Mouse (Mus musculus) embryonic facial prominence, embryonic 11.5 days (tissue): ENCODE measurements around the gene Mars2. TPM values are rescaled to one million over a fixed set of nuclear protein-coding genes. Genes with fewer than 3 reads are reported as not detected.

ENCODE experiments used
- ATAC-seq: fragments of 200-750 bp; cut with Nextera tagmentation; replicated peaks from 2 replicates; pipeline ENCODE4 v1.8.0; 2017; ENCODE audit warnings: low read depth; ENCODE audit not compliant: insufficient number of reproducible peaks, low FRiP score, low TSS enrichment
- DNase-seq: peaks from one replicate; pipeline ENCODE4 v3.0.0-alpha.2; 2015; ENCODE audit warnings: low spot score
- H3K27ac ChIP-seq: fragments of 300-500 bp; sonication (generic); replicated peaks from 2 replicates; pipeline ENCODE4 v1.5.1; 2014; ENCODE audit warnings: mild to moderate bottlenecking, low read depth, low read length, control low read depth
- H3K27me3 ChIP-seq: fragments of 300-500 bp; sonication (generic); 2 replicates; pipeline ENCODE4 v1.6.1; 2014; ENCODE audit warnings: mild to moderate bottlenecking, low read length, moderate library complexity, mixed read lengths; ENCODE audit not compliant: control insufficient read depth, insufficient read depth
- H3K36me3 ChIP-seq: fragments of 300-500 bp; sonication (generic); replicated peaks from 2 replicates; pipeline ENCODE4 v1.6.1; 2014; ENCODE audit warnings: low read depth, mild to moderate bottlenecking, low read length, moderate library complexity, mixed read lengths; ENCODE audit not compliant: control insufficient read depth, insufficient read depth
- H3K4me1 ChIP-seq: fragments of 300-500 bp; sonication (generic); 2 replicates; pipeline ENCODE4 v1.6.1; 2014; ENCODE audit warnings: low read length, mixed read lengths; ENCODE audit not compliant: control insufficient read depth, insufficient read depth
- H3K4me2 ChIP-seq: fragments of 300-500 bp; sonication (generic); 2 replicates; pipeline ENCODE4 v1.6.1; 2014; ENCODE audit warnings: low read depth, mild to moderate bottlenecking, control low read depth, low read length, moderate library complexity
- H3K4me3 ChIP-seq: fragments of 300-500 bp; sonication (generic); 2 replicates; pipeline ENCODE4 v1.5.1; 2014; ENCODE audit warnings: low read depth, low read length, control low read depth
- H3K9ac ChIP-seq: fragments of 300-500 bp; sonication (generic); replicated peaks from 2 replicates; pipeline ENCODE4 v1.6.1; 2014; ENCODE audit warnings: mild to moderate bottlenecking, control low read depth, low read length
- H3K9me3 ChIP-seq: fragments of 300-500 bp; sonication (generic); replicated peaks from 2 replicates; pipeline ENCODE4 v1.6.1; 2016; ENCODE audit warnings: mild to moderate bottlenecking, low read length, inconsistent platforms, mixed read lengths; ENCODE audit not compliant: control insufficient read depth
- WGBS: fragments of 180-500 bp; shearing (Covaris S2); extraction: QIAGEN DNeasy Blood & Tissue Kit; methylation state at CpG from one replicate; pipeline ENCODE4 v1.1.7; 2014; 5-methylcytosine and 5-hydroxymethylcytosine counted together
- polyA plus RNA-seq: library from polyadenylated mRNA; unstranded; fragments of >200 nt; fragmentation: Nextera tagmentation; extraction: Ambion mirVana; gene quantifications from 2 replicates; pipeline ENCODE4 v1.2.1, GENCODE M21; 2014

Mars2 gene
- polyA plus RNA-seq, 1 experiment from 2014 or later, result 2.4 TPM

DNA sequence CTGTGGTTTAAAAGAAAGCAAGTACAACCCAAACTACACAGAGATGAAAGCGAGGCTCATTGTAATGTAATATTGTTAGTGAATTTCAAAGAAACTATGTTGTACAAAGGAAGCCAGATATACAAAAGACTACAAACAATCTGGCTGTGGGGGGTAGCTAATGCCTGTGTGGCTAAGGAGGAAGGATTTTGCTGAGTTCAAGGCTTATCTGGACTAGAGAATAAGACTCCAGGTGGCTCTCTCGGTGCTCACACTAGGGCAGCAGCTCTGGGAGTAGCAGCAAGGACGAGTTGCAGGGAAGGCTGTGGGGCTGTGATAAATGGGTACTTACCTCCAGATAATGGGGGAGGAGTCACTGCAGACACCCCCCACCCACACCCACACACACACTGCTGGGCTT, 38.3 kb upstream of the Mars2 start:
- H3K9ac ChIP-seq, result no peak overlapping the region
- DNase-seq (no peak), ATAC-seq (no peak)
- H3K4me1 ChIP-seq, result no peaks in the 10 kb centered on the region
- H3K36me3 ChIP-seq, result no peaks in the 10 kb centered on the region
- H3K4me3 ChIP-seq, result no peak overlapping the region
- H3K9me3 ChIP-seq, result no peaks in the 10 kb centered on the region
- no peak overlapping the region for H3K4me2 ChIP-seq
- 44% methylated on average over 3 of the region's 3 CpGs for WGBS
- no peaks in the 10 kb centered on the region for H3K27me3 ChIP-seq
- H3K27ac ChIP-seq, result no peak overlapping the region

DNA sequence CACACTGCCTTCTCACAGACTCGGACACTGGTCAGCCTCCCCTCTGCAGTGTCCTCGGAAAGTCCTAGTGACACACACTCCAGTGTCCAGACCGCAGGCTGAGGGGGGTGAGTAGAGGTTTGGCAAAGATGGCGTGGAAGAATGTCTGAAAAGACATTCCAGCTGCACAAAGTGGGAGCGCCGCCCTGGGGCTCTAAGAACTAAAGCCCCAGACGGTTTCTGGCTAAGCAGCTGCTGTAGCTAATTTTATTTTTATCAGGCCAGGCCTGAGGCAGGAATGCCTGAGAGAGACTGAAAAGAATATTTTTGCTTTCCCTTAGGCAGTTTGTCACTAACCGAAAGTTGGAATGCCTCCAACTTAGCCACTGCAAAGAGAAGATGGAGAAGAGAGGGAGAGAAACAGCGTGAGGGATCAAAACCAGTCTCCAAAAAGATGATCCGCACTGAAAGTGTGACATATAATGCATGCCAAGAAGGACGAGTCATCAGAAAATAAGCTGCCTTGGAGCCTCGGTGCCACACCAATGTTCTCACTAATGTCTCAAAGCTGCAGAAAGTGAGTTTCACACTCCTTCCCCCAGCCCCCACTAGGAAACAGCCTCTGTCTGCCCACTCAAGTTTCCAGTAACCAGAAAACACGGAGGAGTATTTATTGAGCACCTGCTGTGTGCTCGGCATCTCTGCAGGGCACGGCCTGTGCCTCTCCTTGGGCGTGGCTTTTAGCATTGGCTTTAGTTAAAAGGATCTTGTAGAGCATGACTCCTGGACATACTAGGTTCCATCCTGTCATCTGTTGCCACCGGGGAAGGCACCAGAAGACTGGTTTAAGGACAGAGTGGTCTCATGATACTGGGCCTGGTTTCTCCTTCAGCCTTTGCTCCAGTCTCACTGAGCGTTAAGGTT, 34.9 kb upstream of the Mars2 start:
- Histone ChIP-seq H3K4me3 (no peak overlapping the region), H3K9ac (no peak overlapping the region), H3K27me3 (no peaks in the 10 kb centered on the region), H3K36me3 (no peaks in the 10 kb centered on the region), H3K9me3 (no peaks in the 10 kb centered on the region), H3K27ac (no peak overlapping the region), H3K4me1 (no peaks in the 10 kb centered on the region), H3K4me2 (no peak overlapping the region)
- DNase-seq (peak; percentile 30), ATAC-seq (no peak)
- WGBS, result 70% methylated on average over 18 of the region's 18 CpGs

GRCm38 (mm10) chr1:55205808-55206327, 31.1 kb upstream of the Mars2 start:
- H3K36me3 ChIP-seq, result no peaks in the 10 kb centered on the region
- H3K27ac ChIP-seq, result no peak overlapping the region
- H3K4me1 ChIP-seq, result no peaks in the 10 kb centered on the region
- ATAC-seq (no peak), DNase-seq (no peak)
- no peaks in the 10 kb centered on the region for H3K27me3 ChIP-seq
- no peak overlapping the region for H3K4me3 ChIP-seq
- WGBS, result 48% methylated on average over 5 of the region's 5 CpGs
- H3K9ac ChIP-seq, result no peak overlapping the region
- no peak overlapping the region for H3K4me2 ChIP-seq
- no peaks in the 10 kb centered on the region for H3K9me3 ChIP-seq

DNA sequence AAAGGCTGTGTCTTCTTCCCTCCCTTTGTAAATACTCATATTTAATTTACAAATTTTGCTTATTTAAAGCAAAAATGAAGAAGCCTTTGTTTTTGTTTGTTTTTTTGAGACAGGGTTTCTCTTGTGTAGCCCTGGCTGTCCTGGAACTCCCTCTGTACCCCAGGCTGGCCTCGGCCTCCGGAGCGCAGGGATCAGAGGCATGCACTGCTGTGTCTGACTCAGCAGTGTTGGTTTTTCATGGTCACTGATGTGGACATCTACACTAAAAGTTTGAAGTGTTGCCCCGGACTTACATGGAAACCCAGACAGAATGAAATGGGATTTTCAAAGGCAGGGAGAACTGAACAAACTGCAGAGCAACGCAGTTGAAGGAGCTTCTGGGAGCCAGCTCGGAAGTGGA, 29.4 kb upstream of the Mars2 start:
- H3K27me3 ChIP-seq, result no peaks in the 10 kb centered on the region
- 86% methylated on average over 6 of the region's 6 CpGs for WGBS
- H3K4me3 ChIP-seq, result no peak overlapping the region
- no peaks in the 10 kb centered on the region for H3K4me1 ChIP-seq
- H3K27ac ChIP-seq, result no peak overlapping the region
- no peak overlapping the region for H3K9ac ChIP-seq
- DNase-seq (no peak), ATAC-seq (no peak)
- no peak overlapping the region for H3K4me2 ChIP-seq
- H3K9me3 ChIP-seq, result no peaks in the 10 kb centered on the region
- no peaks in the 10 kb centered on the region for H3K36me3 ChIP-seq

DNA sequence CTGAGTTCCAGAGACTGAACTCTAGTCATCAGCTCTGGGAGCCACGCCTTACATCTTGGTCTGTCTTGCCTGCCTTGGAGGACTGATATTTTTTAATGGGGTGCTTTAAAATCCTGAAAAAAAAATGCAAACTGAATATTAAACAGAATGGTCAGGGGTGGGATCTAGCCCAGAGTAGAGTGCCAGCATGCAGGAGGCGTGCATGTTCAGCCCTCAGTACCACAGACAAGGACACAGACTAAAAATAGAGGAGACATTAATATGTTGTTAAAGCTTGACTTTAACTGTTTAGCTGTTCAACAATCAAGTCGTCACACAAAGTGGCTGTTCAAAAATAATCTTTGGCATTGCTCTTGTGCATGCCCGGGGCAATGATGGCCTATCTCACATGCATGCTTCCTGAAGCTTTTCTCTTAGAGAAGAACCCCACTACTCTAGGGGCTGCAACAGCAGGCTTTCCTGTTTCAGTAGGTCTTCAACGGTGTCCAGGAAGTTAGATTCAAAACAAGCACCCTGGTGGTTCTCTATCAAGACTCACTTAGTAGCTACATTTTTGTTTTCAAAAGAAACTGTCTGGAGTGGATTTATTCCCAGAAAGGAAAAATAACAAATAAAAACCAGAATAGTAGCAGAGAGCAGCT, 28.4 kb upstream of the Mars2 start:
- Histone ChIP-seq H3K4me1 (no peaks in the 10 kb centered on the region), H3K9ac (no peak overlapping the region), H3K36me3 (no peaks in the 10 kb centered on the region), H3K27me3 (no peaks in the 10 kb centered on the region), H3K9me3 (no peaks in the 10 kb centered on the region), H3K4me2 (no peak overlapping the region), H3K27ac (no peak overlapping the region), H3K4me3 (no peak overlapping the region)
- ATAC-seq, result no peak
- WGBS, result 69% methylated on average over 5 of the region's 5 CpGs
- DNase-seq, result no peak

DNA sequence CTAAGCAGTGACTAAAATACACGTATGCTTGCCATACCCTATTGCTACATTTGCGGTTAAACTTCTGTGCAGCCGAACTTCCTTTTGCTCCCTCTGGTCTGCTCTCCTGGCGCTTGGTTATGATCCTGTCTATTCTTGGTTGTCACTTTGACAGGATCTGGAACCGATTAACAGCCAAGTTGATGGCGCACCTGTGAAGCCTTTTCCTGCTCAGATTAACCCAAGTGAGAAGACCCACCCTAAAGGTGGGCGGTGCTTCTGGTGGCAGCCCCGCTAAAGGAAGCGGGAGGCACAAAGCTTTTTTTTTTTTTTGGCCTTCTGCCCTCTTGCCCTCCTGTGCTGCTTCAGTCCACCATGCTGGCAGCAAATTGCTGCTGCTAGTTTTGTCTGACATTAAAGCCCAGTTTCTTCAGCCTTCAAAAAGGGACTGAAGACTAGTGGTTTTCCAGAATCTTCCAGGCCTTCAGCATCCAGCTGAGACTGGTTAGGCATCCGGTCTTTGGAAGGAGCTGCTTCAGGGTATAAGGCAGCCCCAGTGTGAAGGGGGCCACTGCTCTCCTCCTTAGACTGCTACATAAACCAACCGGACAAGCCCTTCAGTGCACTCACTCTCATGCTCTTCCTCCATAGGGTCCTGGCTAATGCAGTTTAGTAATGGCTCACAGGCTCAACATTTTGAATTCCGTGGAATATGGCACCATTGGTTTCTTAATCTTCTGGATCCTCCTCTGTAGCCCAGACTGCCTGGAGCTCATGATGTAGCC, 26.6 kb upstream of the Mars2 start:
- no peaks in the 10 kb centered on the region for H3K36me3 ChIP-seq
- DNase-seq, result peak; percentile 75
- no peak overlapping the region for H3K4me2 ChIP-seq

GRCm38 (mm10) chr1:55211081-55211480, 25.9 kb upstream of the Mars2 start:
- no peak overlapping the region for H3K4me3 ChIP-seq
- ATAC-seq, result no peak
- H3K27me3 ChIP-seq, result no peaks in the 10 kb centered on the region
- H3K9ac ChIP-seq, result no peak overlapping the region
- no peak overlapping the region for H3K4me2 ChIP-seq
- no peak for DNase-seq
- no peaks in the 10 kb centered on the region for H3K4me1 ChIP-seq
- H3K36me3 ChIP-seq, result no peaks in the 10 kb centered on the region
- no peaks in the 10 kb centered on the region for H3K9me3 ChIP-seq
- H3K27ac ChIP-seq, result no peak overlapping the region
- 77% methylated on average over 8 of the region's 8 CpGs for WGBS

More for the DNA sequence above, 26.6 kb upstream of the Mars2 start:
- no peaks in the 10 kb centered on the region for H3K4me1 ChIP-seq
- ATAC-seq, result no peak
- WGBS, result 31% methylated on average over 12 of the region's 12 CpGs
- H3K9ac ChIP-seq, result no peak overlapping the region
- H3K9me3 ChIP-seq, result no peaks in the 10 kb centered on the region
- no peak overlapping the region for H3K27ac ChIP-seq
- no peak overlapping the region for H3K4me3 ChIP-seq
- H3K27me3 ChIP-seq, result no peaks in the 10 kb centered on the region
